Mouse (Mus musculus) stomach, postnatal 0 days (tissue): ENCODE data around the gene Zfp652.

Source experiments
- CTCF ChIP-seq: IDR thresholded peaks from 2 replicates; pipeline ENCODE4 v1.5.1; 2016; ENCODE audit warnings: antibody characterized with exemption, low read depth, mild to moderate bottlenecking, moderate library complexity
- EP300 ChIP-seq: optimal IDR thresholded peaks from 2 replicates; pipeline ENCODE3; 2016; ENCODE audit warnings: antibody characterized with exemption

GRCm38 (mm10) chr11:95749619-95750018 lies 37.1 kb downstream of the Zfp652 start:
- TF ChIP-seq EP300 = no peak
- no peak for TF ChIP-seq CTCF
